8 mouse cellular contexts compared by ENCODE assay signal in genomic region chr2:166009393-166009947, GRCm38 (mm10). TPM values are rescaled to one million over a fixed set of nuclear protein-coding genes. Genes with fewer than 3 reads are reported as not detected.
DNase-seq lines count a peak whose midpoint lies in the region; ATAC-seq and TF ChIP-seq lines count a peak whose summit lies in the region.

No protein-coding gene starts in this region.

- H3K9ac ChIP-seq in hindbrain, embryonic 12.5 days: no peak overlapping the region

- H3K4me1 ChIP-seq in hindbrain, embryonic 10.5 days (replicated peaks): peaks cover 40% of the 10 kb centered on the region
- peaks cover 28% of the 10 kb centered on the region for H3K4me1 ChIP-seq in hindbrain, embryonic 12.5 days

- ATAC-seq in hindbrain, embryonic 12.5 days (ENCODE audit: low FRiP score): no peak
- ATAC-seq in granulocyte monocyte progenitor cell, adult 5-6 weeks (replicated peaks; ENCODE audit: poor library complexity, severe bottlenecking): no peak

- H3K4me2 ChIP-seq in hindbrain, embryonic 12.5 days (replicated peaks): no peak overlapping the region

- peak overlapping the region; percentile 63; the same call in 1 of the 2 replicates for H3K27ac ChIP-seq in hindbrain, embryonic 10.5 days
- no peak overlapping the region for H3K27ac ChIP-seq in hindbrain, embryonic 12.5 days

- no peak for TF ChIP-seq CTCF in brain, embryonic 14.5 days (IDR thresholded peaks at IDR 0.05; ENCODE audit: borderline replicate concordance, extremely low read depth, insufficient read depth, insufficient read length)

- no peak overlapping the region for H3K4me3 ChIP-seq in hindbrain, embryonic 10.5 days
- H3K4me3 ChIP-seq in hindbrain, embryonic 12.5 days: no peak overlapping the region

- intact Hi-C loops in gastrocnemius, postnatal 14 days (cut with DNase I; ENCODE audit: low total_unique reads): no loop called here
- intact Hi-C loops in left cerebral cortex, postnatal 14 days (cut with DNase I): loop anchor here (5.0 kb wide), 1 partner anchor 33 kb away; no protein-coding TSS in a partner anchor

- peaks cover 5% of the 10 kb centered on the region; the same call in 1 of the 2 replicates for H3K36me3 ChIP-seq in hindbrain, embryonic 10.5 days
- H3K36me3 ChIP-seq in hindbrain, embryonic 12.5 days: no peaks in the 10 kb centered on the region

- no peaks in the 10 kb centered on the region for H3K9me3 ChIP-seq in hindbrain, embryonic 10.5 days
- no peaks in the 10 kb centered on the region for H3K9me3 ChIP-seq in hindbrain, embryonic 12.5 days (replicated peaks)

- TF ChIP-seq POLR2A in brain, embryonic 14.5 days (IDR thresholded peaks at IDR 0.05; ENCODE audit: borderline replicate concordance, extremely low read depth, insufficient read depth, insufficient read length, poor library complexity, severe bottlenecking): no peak

- H3K27me3 ChIP-seq in hindbrain, embryonic 10.5 days (ENCODE audit: insufficient read depth, poor library complexity, severe bottlenecking): no peaks in the 10 kb centered on the region
- no peaks in the 10 kb centered on the region for H3K27me3 ChIP-seq in hindbrain, embryonic 12.5 days

- no peak for DNase-seq in hindbrain, embryonic 10.5 days (ENCODE audit: low spot score)
- peak; percentile 74 for DNase-seq in brain, embryonic 14.5 days (ENCODE audit: low read depth)
- peak; percentile 64 for DNase-seq in gastrocnemius, postnatal 14 days
- peak; percentile 29 to 71 for DNase-seq in left cerebral cortex, postnatal 14 days (ENCODE audit: low spot score in 2 of 2)
- no peak for DNase-seq in thymus, adult 18-20 months
- no peak for DNase-seq in spleen, postnatal 14 days (ENCODE audit: low spot score in 2 of 2)

- 80% methylated on average over 3 of the region's 3 CpGs for WGBS in hindbrain, embryonic 10.5 days
- 80% methylated on average over 3 of the region's 3 CpGs for WGBS in hindbrain, embryonic 12.5 days

RNA-seq across cellular contexts. Expression of gene Ncoa3, which starts 17.0 kb away (rescaled TPM):
- 14.6 and 16.6 TPM in 2 replicates for polyA plus RNA-seq in hindbrain, embryonic 10.5 days (2016; fragmentation: Nextera tagmentation; extraction: Ambion mirVana)
- 14.9 and 15.0 TPM in 2 replicates for polyA plus RNA-seq in hindbrain, embryonic 12.5 days (2016; fragmentation: Nextera tagmentation; extraction: Ambion mirVana)
- 20.4 and 28.5 TPM in 2 replicates for polyA plus RNA-seq in brain, embryonic 14.5 days (2012; rRNA removed)
- total RNA-seq in gastrocnemius, postnatal 14 days (2021): 10 to 100 TPM; 11.1 to 13.9 TPM
- 10 to 100 TPM; 32.0 to 34.7 TPM for total RNA-seq in left cerebral cortex, postnatal 14 days (2021)
- 17.4 and 19.9 TPM in 2 replicates for total RNA-seq in granulocyte monocyte progenitor cell, adult 5-6 weeks (2014; fragmentation: Nextera tagmentation)
- total RNA-seq in granulocyte monocyte progenitor cell, adult 5-6 weeks (2017): 16.1 and 20.8 TPM in 2 replicates

Comparison
In these comparisons a context has a peak if more than half of its experiments do, and no peak if none do; other contexts are left out.
1. DNase-seq: peak in brain, embryonic 14.5 days (single experiment), gastrocnemius, postnatal 14 days (single experiment) and left cerebral cortex, postnatal 14 days (2 of 2); none in hindbrain, embryonic 10.5 days (single experiment), thymus, adult 18-20 months (0 of 2) and spleen, postnatal 14 days (0 of 2).